ENCODE assay signal across 29 mouse cellular contexts in the genomic region with DNA sequence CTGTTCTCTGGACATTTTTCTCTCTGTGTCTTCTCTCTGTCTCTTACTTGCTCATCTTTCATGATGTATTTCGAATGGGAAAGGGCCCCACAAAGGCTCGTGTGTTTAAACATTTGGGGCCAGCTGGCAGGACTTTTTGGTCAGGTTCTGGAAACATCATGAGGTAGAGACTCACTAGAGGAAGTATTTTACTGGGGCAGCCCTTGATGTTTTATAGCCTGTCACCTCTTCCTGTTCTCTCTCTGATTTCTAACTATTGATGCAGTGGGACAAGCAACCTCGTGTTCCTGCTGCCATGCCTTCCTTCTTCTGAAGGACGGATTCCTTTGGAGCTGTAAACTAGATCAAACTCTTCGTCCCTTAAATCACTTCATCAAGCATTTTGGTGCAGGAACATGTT.
DNase-seq lines count a peak whose midpoint lies in the region; ATAC-seq lines count a peak whose summit lies in the region.
"Had no signal": no experiment of that assay in that cellular context is flagged by ENCODE, and none has a peak within 500 bp of the region (broad histone marks: within the 10 kb centered on the region; RNA-seq: fewer than 3 reads in every experiment).

No protein-coding gene starts in this region.

- no peaks in the 10 kb centered on the region for H3K4me1 ChIP-seq in limb, embryonic 11.5 days (ENCODE audit: control insufficient read depth, insufficient read depth, low read length)
- peaks cover 3% of the 10 kb centered on the region; the same call in 1 of the 2 replicates for H3K4me1 ChIP-seq in midbrain, embryonic 11.5 days (ENCODE audit: control insufficient read depth, insufficient read depth, low read length)
- H3K4me1 ChIP-seq: embryonic facial prominence, embryonic 10.5 days; embryonic facial prominence, embryonic 13.5 days had no signal

- peak; percentile 72 to 99 for ATAC-seq in hematopoietic stem cell, adult 5-6 weeks (replicated peaks in 1 of 2; ENCODE audit: insufficient read depth in 1 of 2, low FRiP score in 2 of 2, low TSS enrichment in 1 of 2, low read depth in 1 of 2, poor library complexity in 2 of 2, severe bottlenecking in 2 of 2)
- no peak for ATAC-seq in limb, embryonic 11.5 days (ENCODE audit: insufficient number of reproducible peaks, low FRiP score, low TSS enrichment, low read depth)
- ATAC-seq in midbrain, embryonic 11.5 days (ENCODE audit: low FRiP score) = no peak
- ATAC-seq: forebrain, embryonic 13.5 days; forebrain, embryonic 16.5 days; hindbrain, postnatal 0 days had no signal

- no peak overlapping the region for H3K9ac ChIP-seq in limb, embryonic 11.5 days (ENCODE audit: low read length)
- H3K9ac ChIP-seq in midbrain, embryonic 11.5 days (ENCODE audit: low read length) = no peak overlapping the region
- H3K9ac ChIP-seq: embryonic facial prominence, embryonic 13.5 days; forebrain, embryonic 13.5 days; hindbrain, embryonic 14.5 days had no signal

- no peak overlapping the region for H3K27ac ChIP-seq in limb, embryonic 11.5 days (replicated peaks; ENCODE audit: low read depth, low read length)
- no peak overlapping the region for H3K27ac ChIP-seq in midbrain, embryonic 11.5 days (ENCODE audit: low read depth, low read length)
- H3K27ac ChIP-seq: embryonic facial prominence, embryonic 10.5 days; embryonic facial prominence, embryonic 13.5 days; forebrain, embryonic 10.5 days; forebrain, embryonic 13.5 days; gastrocnemius, adult 2 months; hindbrain, embryonic 10.5 days; hindbrain, embryonic 14.5 days; hindbrain, postnatal 0 days had no signal

- no peak overlapping the region for H3K4me3 ChIP-seq in limb, embryonic 11.5 days (ENCODE audit: low read depth, low read length)
- no peak overlapping the region for H3K4me3 ChIP-seq in midbrain, embryonic 11.5 days (ENCODE audit: low read depth, low read length)
- H3K4me3 ChIP-seq: embryonic facial prominence, embryonic 10.5 days; embryonic facial prominence, embryonic 13.5 days; forebrain, embryonic 10.5 days; forebrain, embryonic 13.5 days; gastrocnemius, adult 2 months; hindbrain, embryonic 10.5 days had no signal

- H3K27me3 ChIP-seq in limb, embryonic 11.5 days (ENCODE audit: control insufficient read depth, insufficient read depth, low read length) = no peaks in the 10 kb centered on the region
- no peaks in the 10 kb centered on the region for H3K27me3 ChIP-seq in midbrain, embryonic 11.5 days (ENCODE audit: control insufficient read depth, insufficient read depth, low read length)
- H3K27me3 ChIP-seq: CH12.LX; embryonic facial prominence, embryonic 13.5 days; forebrain, embryonic 13.5 days had no signal

- H3K36me3 ChIP-seq in limb, embryonic 11.5 days (ENCODE audit: control insufficient read depth, insufficient read depth, low read length) = no peaks in the 10 kb centered on the region
- no peaks in the 10 kb centered on the region for H3K36me3 ChIP-seq in midbrain, embryonic 11.5 days (ENCODE audit: control insufficient read depth, insufficient read depth, low read length)
- H3K36me3 ChIP-seq: embryonic facial prominence, embryonic 10.5 days; embryonic facial prominence, embryonic 13.5 days; forebrain, embryonic 10.5 days; G1E; hindbrain, embryonic 10.5 days had no signal

- no peak overlapping the region for H3K4me2 ChIP-seq in limb, embryonic 11.5 days (ENCODE audit: low read depth, severe bottlenecking)
- H3K4me2 ChIP-seq in midbrain, embryonic 11.5 days = no peak overlapping the region
- H3K4me2 ChIP-seq: embryonic facial prominence, embryonic 13.5 days; forebrain, embryonic 13.5 days; heart, embryonic 11.5 days; hindbrain, embryonic 14.5 days had no signal

- 15% methylated on average over 5 of the region's 5 CpGs for WGBS in limb, embryonic 11.5 days
- 79% methylated on average over 5 of the region's 5 CpGs for WGBS in midbrain, embryonic 11.5 days

- DNase-seq in embryo, embryonic 10.5 days (ENCODE audit: low spot score) = peak; percentile 18
- DNase-seq in embryo, embryonic 10 days (ENCODE audit: low spot score) = no peak
- peak; percentile 8 for DNase-seq in 3T3-L1 (ENCODE audit: low read depth, low spot score)
- DNase-seq in limb, embryonic 11.5 days (ENCODE audit: low spot score) = peak; percentile 34
- no peak for DNase-seq in urinary bladder, postnatal 36 days (ENCODE audit: low spot score in 2 of 2)
- no peak for DNase-seq in urinary bladder, adult 2 months (ENCODE audit: low spot score)
- DNase-seq in midbrain, embryonic 11.5 days (ENCODE audit: low spot score, missing footprints) = no peak
- DNase-seq: adrenal gland, adult 8-10 months; adrenal gland, postnatal 25 days; B cell, adult 2 months; cerebellum, adult 11-12 months; cerebellum, adult 8-10 months; cerebellum, postnatal 10 days; embryo, embryonic 11 days; gastrocnemius, adult 2 months; gastrocnemius, postnatal 14 days; heart, adult 11 months had no signal

- H3K9me3 ChIP-seq in limb, embryonic 11.5 days (ENCODE audit: control insufficient read depth, low read length) = no peaks in the 10 kb centered on the region
- H3K9me3 ChIP-seq in midbrain, embryonic 11.5 days (ENCODE audit: control insufficient read depth, low read length) = no peaks in the 10 kb centered on the region
- H3K9me3 ChIP-seq: embryonic facial prominence, embryonic 10.5 days; embryonic facial prominence, embryonic 13.5 days; forebrain, embryonic 10.5 days; forebrain, embryonic 13.5 days; hindbrain, embryonic 10.5 days had no signal

Comparison
In these comparisons a context has a peak if more than half of its experiments do, and no peak if none do; other contexts are left out.
1. DNase-seq: peak in embryo, embryonic 10.5 days (single experiment), 3T3-L1 (single experiment) and limb, embryonic 11.5 days (single experiment); none in embryo, embryonic 10 days (single experiment), urinary bladder, postnatal 36 days (0 of 2), urinary bladder, adult 2 months (single experiment) and midbrain, embryonic 11.5 days (single experiment).
2. ATAC-seq: peak in hematopoietic stem cell, adult 5-6 weeks (2 of 2); none in limb, embryonic 11.5 days (single experiment) and midbrain, embryonic 11.5 days (single experiment).